13 mouse cellular contexts compared by ENCODE assay signal in genomic region chr8:126646604-126647311, GRCm38 (mm10). TPM values are rescaled to one million over a fixed set of nuclear protein-coding genes. Genes with fewer than 3 reads are reported as not detected.
DNase-seq lines count a peak whose midpoint lies in the region; ATAC-seq and TF ChIP-seq lines count a peak whose summit lies in the region.
"Had no signal": no experiment of that assay in that cellular context is flagged by ENCODE, and none has a peak within 500 bp of the region (broad histone marks: within the 10 kb centered on the region; RNA-seq: fewer than 3 reads in every experiment).

No protein-coding gene starts in this region.

- H3K36me3 ChIP-seq in hindbrain, embryonic 10.5 days, result no peaks in the 10 kb centered on the region
- no peaks in the 10 kb centered on the region for H3K36me3 ChIP-seq in hindbrain, embryonic 13.5 days
- no peaks in the 10 kb centered on the region for H3K36me3 ChIP-seq in lung, postnatal 0 days (ENCODE audit: insufficient read depth, low read length)
- H3K36me3 ChIP-seq: hindbrain, embryonic 15.5 days had no signal

- 69% methylated on average over 8 of the region's 8 CpGs for WGBS in hindbrain, embryonic 10.5 days
- 73% methylated on average over 8 of the region's 8 CpGs for WGBS in hindbrain, embryonic 13.5 days
- 19% methylated on average over 8 of the region's 8 CpGs for WGBS in lung, postnatal 0 days

- DNase-seq in embryo, embryonic 10.5 days (ENCODE audit: low spot score), result peak; percentile 23
- no peak for DNase-seq in embryo, embryonic 11 days
- DNase-seq in hindbrain, embryonic 10.5 days (ENCODE audit: low spot score), result no peak
- peak; percentile 82 for DNase-seq in lung, postnatal 0 days (ENCODE audit: low spot score)
- DNase-seq in lung, postnatal 25 days (ENCODE audit: low spot score), result no peak
- DNase-seq in adrenal gland, postnatal 10 days, result no peak
- no peak for DNase-seq in right cerebral cortex, postnatal 36 days (ENCODE audit: low spot score in 2 of 2)
- DNase-seq: cerebellum, adult 18-20 months; heart, adult 18-20 months; thymus, postnatal 4 days had no signal

- no peak overlapping the region for H3K9ac ChIP-seq in hindbrain, embryonic 13.5 days
- H3K9ac ChIP-seq in lung, postnatal 0 days (replicated peaks; ENCODE audit: low read depth), result no peak overlapping the region
- H3K9ac ChIP-seq: hindbrain, embryonic 15.5 days had no signal

- no peaks in the 10 kb centered on the region for H3K27me3 ChIP-seq in hindbrain, embryonic 10.5 days (ENCODE audit: insufficient read depth, poor library complexity, severe bottlenecking)
- H3K27me3 ChIP-seq in hindbrain, embryonic 13.5 days, result no peaks in the 10 kb centered on the region
- no peaks in the 10 kb centered on the region for H3K27me3 ChIP-seq in lung, postnatal 0 days (replicated peaks; ENCODE audit: insufficient read depth, low read length)
- H3K27me3 ChIP-seq: hindbrain, embryonic 15.5 days; Patski had no signal

- no peak for TF ChIP-seq CTCF in lung, postnatal 0 days (IDR thresholded peaks at IDR 0.05)

- 0 out of 2 replicates have a peak, but pooled peaks cover 5% of the 10 kb centered on the region for H3K4me1 ChIP-seq in hindbrain, embryonic 10.5 days (replicated peaks)
- no peaks in the 10 kb centered on the region for H3K4me1 ChIP-seq in hindbrain, embryonic 13.5 days (replicated peaks)
- H3K4me1 ChIP-seq in lung, postnatal 0 days (ENCODE audit: insufficient read depth, low read depth, low read length), result no peaks in the 10 kb centered on the region
- H3K4me1 ChIP-seq: hindbrain, embryonic 15.5 days had no signal

- ATAC-seq in hindbrain, embryonic 13.5 days (ENCODE audit: low FRiP score), result no peak
- peak; percentile 76 for ATAC-seq in lung, postnatal 0 days
- ATAC-seq: Patski had no signal

- H3K27ac ChIP-seq in hindbrain, embryonic 10.5 days, result peak overlapping the region; percentile 14; the same call in 1 of the 2 replicates
- no peak overlapping the region for H3K27ac ChIP-seq in hindbrain, embryonic 13.5 days
- H3K27ac ChIP-seq in lung, postnatal 0 days (ENCODE audit: low read length), result peak overlapping the region; percentile 43
- H3K27ac ChIP-seq: hindbrain, embryonic 15.5 days had no signal

- peak; percentile 47; the same call in 1 of the 2 replicates for TF ChIP-seq EP300 in lung, postnatal 0 days (IDR thresholded peaks at IDR 0.05)

- no peak overlapping the region for H3K4me3 ChIP-seq in hindbrain, embryonic 10.5 days
- no peak overlapping the region for H3K4me3 ChIP-seq in hindbrain, embryonic 13.5 days
- H3K4me3 ChIP-seq in lung, postnatal 0 days (ENCODE audit: low read depth, low read length), result no peak overlapping the region
- H3K4me3 ChIP-seq: hindbrain, embryonic 15.5 days had no signal

- no peaks in the 10 kb centered on the region for H3K9me3 ChIP-seq in hindbrain, embryonic 10.5 days
- peaks cover 7% of the 10 kb centered on the region for H3K9me3 ChIP-seq in hindbrain, embryonic 13.5 days
- no peaks in the 10 kb centered on the region for H3K9me3 ChIP-seq in lung, postnatal 0 days (ENCODE audit: low read length)
- H3K9me3 ChIP-seq: hindbrain, embryonic 15.5 days had no signal

- H3K4me2 ChIP-seq in hindbrain, embryonic 13.5 days, result no peak overlapping the region
- H3K4me2 ChIP-seq in lung, postnatal 0 days (replicated peaks; ENCODE audit: low read depth, low read length), result no peak overlapping the region
- H3K4me2 ChIP-seq: hindbrain, embryonic 15.5 days had no signal

RNA-seq across cellular contexts. Expression of gene Irf2bp2, which starts 53.0 kb away (rescaled TPM):
- polyA plus RNA-seq in hindbrain, embryonic 10.5 days (2016; fragmentation: Nextera tagmentation; extraction: Ambion mirVana), result 3.3 and 4.3 TPM in 2 replicates
- 9.0 TPM in 2 replicates for polyA plus RNA-seq in hindbrain, embryonic 13.5 days (2015; fragmentation: Nextera tagmentation; extraction: Ambion mirVana)
- polyA plus RNA-seq in lung, postnatal 0 days (2015; fragmentation: Nextera tagmentation; extraction: Ambion mirVana), result 19.5 and 24.1 TPM in 2 replicates
- total RNA-seq in adrenal gland, postnatal 10 days (2021), result 100 to 1,000 TPM in 1 of 2 experiments, 10 to 100 TPM in 1; 91.0 to 110 TPM

Comparison
In these comparisons a context has a peak if more than half of its experiments do, and no peak if none do; other contexts are left out.
1. DNase-seq: peak in embryo, embryonic 10.5 days (single experiment) and lung, postnatal 0 days (single experiment); none in embryo, embryonic 11 days (single experiment), hindbrain, embryonic 10.5 days (single experiment), lung, postnatal 25 days (single experiment), adrenal gland, postnatal 10 days (single experiment) and right cerebral cortex, postnatal 36 days (0 of 2).